Mouse (Mus musculus): ENCODE data around the gene Efemp2. TPM values are rescaled to one million over a fixed set of nuclear protein-coding genes. Genes with fewer than 3 reads are reported as not detected.
"Not testable (repeated sequence)": the region's sequence is repeated elsewhere in the genome, so short reads cannot be mapped to it uniquely, and the experiment has no call there.

The Efemp2 gene
- total RNA-seq, 1 experiment from 2014 or later: 0.70 TPM

GRCm38 (mm10) chr19:5472857-5473256 is 897 bp upstream of the Efemp2 start:
- ATAC-seq (ENCODE audit: extremely low read depth, insufficient number of reproducible peaks, low FRiP score, poor library complexity, severe bottlenecking): no peak

- no peak for ATAC-seq (ENCODE audit: extremely low read depth, insufficient number of reproducible peaks, low FRiP score, poor library complexity, severe bottlenecking)
Measured at GRCm38 (mm10) chr19:5474281-5475068, 721 bp downstream of the Efemp2 start.

- ATAC-seq (ENCODE audit: extremely low read depth, insufficient number of reproducible peaks, low FRiP score, poor library complexity, severe bottlenecking): no peak
Measured at GRCm38 (mm10) chr19:5475069-5475714, 1.4 kb downstream of the Efemp2 start.

GRCm38 (mm10) chr19:5477004-5477667 is 3.4 kb downstream of the Efemp2 start:
- no peak for ATAC-seq (ENCODE audit: extremely low read depth, insufficient number of reproducible peaks, low FRiP score, poor library complexity, severe bottlenecking)

- no peak for ATAC-seq (ENCODE audit: extremely low read depth, insufficient number of reproducible peaks, low FRiP score, poor library complexity, severe bottlenecking)
Measured at GRCm38 (mm10) chr19:5477668-5478300, 4.0 kb downstream of the Efemp2 start.

- no peak for ATAC-seq (ENCODE audit: extremely low read depth, insufficient number of reproducible peaks, low FRiP score, poor library complexity, severe bottlenecking)
Measured at GRCm38 (mm10) chr19:5480016-5480415, 6.3 kb downstream of the Efemp2 start.

GRCm38 (mm10) chr19:5481398-5481797 is 7.6 kb downstream of the Efemp2 start:
- no peak for ATAC-seq (ENCODE audit: extremely low read depth, insufficient number of reproducible peaks, low FRiP score, poor library complexity, severe bottlenecking)

GRCm38 (mm10) chr19:5483386-5484359 is 9.9 kb downstream of the Efemp2 start:
- ATAC-seq (ENCODE audit: extremely low read depth, insufficient number of reproducible peaks, low FRiP score, poor library complexity, severe bottlenecking): no peak

GRCm38 (mm10) chr19:5484496-5484895 is 10.7 kb downstream of the Efemp2 start:
- ATAC-seq (ENCODE audit: extremely low read depth, insufficient number of reproducible peaks, low FRiP score, poor library complexity, severe bottlenecking): no peak

- no peak for ATAC-seq (ENCODE audit: extremely low read depth, insufficient number of reproducible peaks, low FRiP score, poor library complexity, severe bottlenecking)
Measured at GRCm38 (mm10) chr19:5485371-5485770, 11.6 kb downstream of the Efemp2 start.

- no peak for ATAC-seq (ENCODE audit: extremely low read depth, insufficient number of reproducible peaks, low FRiP score, poor library complexity, severe bottlenecking)
Measured at GRCm38 (mm10) chr19:5485821-5486220, 12.1 kb downstream of the Efemp2 start.

GRCm38 (mm10) chr19:5486286-5486685 is 12.5 kb downstream of the Efemp2 start:
- ATAC-seq (ENCODE audit: extremely low read depth, insufficient number of reproducible peaks, low FRiP score, poor library complexity, severe bottlenecking): no peak

GRCm38 (mm10) chr19:5486771-5487170 is 13.0 kb downstream of the Efemp2 start:
- no peak for ATAC-seq (ENCODE audit: extremely low read depth, insufficient number of reproducible peaks, low FRiP score, poor library complexity, severe bottlenecking)

GRCm38 (mm10) chr19:5487768-5488550 is 14.2 kb downstream of the Efemp2 start, which contains the start of gene Mus81:
Mus81 (minus strand) TSS chr19:5488402.
- peak; percentile 40 for ATAC-seq (ENCODE audit: extremely low read depth, insufficient number of reproducible peaks, low FRiP score, poor library complexity, severe bottlenecking)

- peak; percentile 64 for ATAC-seq (ENCODE audit: extremely low read depth, insufficient number of reproducible peaks, low FRiP score, poor library complexity, severe bottlenecking)
Measured at GRCm38 (mm10) chr19:5488878-5489571, 15.3 kb downstream of the Efemp2 start.

- ATAC-seq (ENCODE audit: extremely low read depth, insufficient number of reproducible peaks, low FRiP score, poor library complexity, severe bottlenecking): not testable (repeated sequence)
Measured at GRCm38 (mm10) chr19:5489721-5490120, 16.0 kb downstream of the Efemp2 start.

- ATAC-seq (ENCODE audit: extremely low read depth, insufficient number of reproducible peaks, low FRiP score, poor library complexity, severe bottlenecking): peak; percentile 40
Measured at GRCm38 (mm10) chr19:5490313-5490897, 16.7 kb downstream of the Efemp2 start, which contains the start of gene Cfl1. Cfl1 (plus strand) TSS chr19:5490455.

Measured in neutrophil, adult 5-6 weeks (primary cell).